Mouse (Mus musculus) G1E-ER4 (cell line): ENCODE data around the gene Gm28051. TPM values are rescaled to one million over a fixed set of nuclear protein-coding genes. Genes with fewer than 3 reads are reported as not detected.

Source experiments
- GATA1 ChIP-seq: IDR thresholded peaks from one replicate; pipeline ENCODE4 v1.8.0; 2012; ENCODE audit warnings: low read length, inconsistent platforms
- polyA plus RNA-seq: library from polyadenylated mRNA; stranded (reverse); fragments of >175 nt; gene quantifications from 2 replicates; pipeline ENCODE4 v1.2.3, GENCODE M21; 2012

Gene Gm28051
- polyA plus RNA-seq, result 3.3 and 7.3 TPM in 2 replicates

- TF ChIP-seq GATA1, result no peak
Measured at GRCm38 (mm10) chr12:102757689-102758402, at the start of gene Gm28051, which contains the start of the genes Gon7 and Ubr7. Gene Gm28051, minus strand, starts transcription at chr12:102757765. Gene Gon7, minus strand, starts transcription at chr12:102757803. Gene Ubr7, plus strand, starts transcription at chr12:102757967.

- TF ChIP-seq GATA1, result no peak
Measured at GRCm38 (mm10) chr12:102799528-102799927, 42.0 kb upstream of the Gm28051 start.

GRCm38 (mm10) chr12:102787927-102788326 is 30.4 kb upstream of the Gm28051 start:
- no peak for TF ChIP-seq GATA1

GRCm38 (mm10) chr12:102785593-102785985 is 28.0 kb upstream of the Gm28051 start:
- no peak for TF ChIP-seq GATA1

- no peak for TF ChIP-seq GATA1
Measured at GRCm38 (mm10) chr12:102784899-102785592, 27.5 kb upstream of the Gm28051 start.

- no peak for TF ChIP-seq GATA1
Measured at GRCm38 (mm10) chr12:102782841-102783240, 25.3 kb upstream of the Gm28051 start.

- TF ChIP-seq GATA1, result no peak
Measured at GRCm38 (mm10) chr12:102779452-102779851, 21.9 kb upstream of the Gm28051 start.

GRCm38 (mm10) chr12:102778151-102778550 is 20.6 kb upstream of the Gm28051 start:
- TF ChIP-seq GATA1, result no peak

GRCm38 (mm10) chr12:102776035-102776434 is 18.5 kb upstream of the Gm28051 start:
- no peak for TF ChIP-seq GATA1

GRCm38 (mm10) chr12:102772676-102773075 is 15.1 kb upstream of the Gm28051 start:
- no peak for TF ChIP-seq GATA1

GRCm38 (mm10) chr12:102771601-102772000 is 14.0 kb upstream of the Gm28051 start:
- no peak for TF ChIP-seq GATA1

GRCm38 (mm10) chr12:102769000-102769399 is 11.4 kb upstream of the Gm28051 start:
- TF ChIP-seq GATA1, result no peak

- no peak for TF ChIP-seq GATA1
Measured at GRCm38 (mm10) chr12:102763696-102764095, 6.1 kb upstream of the Gm28051 start.

GRCm38 (mm10) chr12:102761668-102762067 is 4.1 kb upstream of the Gm28051 start:
- no peak for TF ChIP-seq GATA1

GRCm38 (mm10) chr12:102758936-102759335 is 1.4 kb upstream of the Gm28051 start:
- TF ChIP-seq GATA1, result no peak

GRCm38 (mm10) chr12:102758403-102758756 is 815 bp upstream of the Gm28051 start, which contains the start of gene Gm20604:
Gene Gm20604, minus strand, starts transcription at chr12:102758672.
- TF ChIP-seq GATA1, result no peak

GRCm38 (mm10) chr12:102757055-102757688 is 393 bp downstream of the Gm28051 start:
- TF ChIP-seq GATA1, result no peak
